11 mouse cellular contexts compared by ENCODE assay signal in genomic region chr19:27599639-27600308, GRCm38 (mm10).
DNase-seq lines count a peak whose midpoint lies in the region; ATAC-seq and TF ChIP-seq lines count a peak whose summit lies in the region.
"Had no signal": no experiment of that assay in that cellular context is flagged by ENCODE, and none has a peak within 500 bp of the region (broad histone marks: within the 10 kb centered on the region; RNA-seq: fewer than 3 reads in every experiment).

No protein-coding gene starts in this region.

- no peak overlapping the region for H3K4me2 ChIP-seq in limb, embryonic 14.5 days (replicated peaks; ENCODE audit: low read depth, low read length, severe bottlenecking)

- no peak for TF ChIP-seq EP300 in ES-Bruce4 (IDR thresholded peaks at IDR 0.05; ENCODE audit: insufficient read depth, low read depth, low read length)

- H3K27ac ChIP-seq in ES-Bruce4 (ENCODE audit: insufficient read depth, low read length) = peak overlapping the region; percentile 49
- no peak overlapping the region for H3K27ac ChIP-seq in limb, embryonic 14.5 days (replicated peaks; ENCODE audit: low read depth, low read length)
- no peak overlapping the region for H3K27ac ChIP-seq in kidney, adult 2 months (ENCODE audit: insufficient read depth, low read depth, low read length)
- H3K27ac ChIP-seq: heart, embryonic 10.5 days; kidney, postnatal 0 days had no signal

- no peak for ATAC-seq in limb, embryonic 14.5 days (ENCODE audit: low FRiP score, low read depth)
- ATAC-seq: lung, postnatal 0 days had no signal

- TF ChIP-seq CTCF in ES-Bruce4 (IDR thresholded peaks at IDR 0.05; ENCODE audit: low read depth, low read length) = no peak
- TF ChIP-seq CTCF in kidney, adult 2 months (conservative IDR thresholded peaks at IDR 0.05; ENCODE audit: insufficient read depth, insufficient read length, low read depth, low read length) = no peak

- 42% methylated on average over 10 of the region's 10 CpGs for WGBS in limb, embryonic 14.5 days
- WGBS in kidney, adult 2 months = 57% methylated on average over 10 of the region's 10 CpGs

- no peak for TF ChIP-seq POLR2A in ES-Bruce4 (IDR thresholded peaks at IDR 0.05; ENCODE audit: insufficient read depth, low read length)
- no peak for TF ChIP-seq POLR2A in limb, embryonic 14.5 days (IDR thresholded peaks at IDR 0.05; ENCODE audit: borderline replicate concordance, extremely low read depth, insufficient read depth, insufficient read length)
- no peak for TF ChIP-seq POLR2A in kidney, adult 2 months (IDR thresholded peaks at IDR 0.05; ENCODE audit: low read depth, low read length)

- no peaks in the 10 kb centered on the region for H3K36me3 ChIP-seq in ES-Bruce4 (ENCODE audit: control insufficient read depth, insufficient read depth, low read length, poor library complexity, severe bottlenecking)
- no peaks in the 10 kb centered on the region for H3K36me3 ChIP-seq in limb, embryonic 14.5 days (ENCODE audit: control insufficient read depth, insufficient read depth, low read length)
- H3K36me3 ChIP-seq in kidney, adult 2 months (ENCODE audit: control insufficient read depth, insufficient read depth, low read length) = no peaks in the 10 kb centered on the region
- H3K36me3 ChIP-seq: heart, embryonic 10.5 days had no signal

- DNase-seq in Muller cell, postnatal 12 days (ENCODE audit: inconsistent ontology term) = peak; percentile 16
- DNase-seq in frontal cortex, postnatal 36 days (ENCODE audit: low spot score in 2 of 2) = peak; percentile 31 to 54
- peak; percentile 51 for DNase-seq in limb, embryonic 14.5 days (ENCODE audit: low spot score)
- DNase-seq in liver = no peak
- DNase-seq in lung, postnatal 36 days = no peak
- DNase-seq in kidney, adult 2 months = no peak
- DNase-seq: thymus, postnatal 4 days had no signal

- H3K9me3 ChIP-seq in ES-Bruce4 (replicated peaks; ENCODE audit: control insufficient read depth, insufficient read depth, low read length, poor library complexity, severe bottlenecking) = no peaks in the 10 kb centered on the region
- H3K9me3 ChIP-seq in limb, embryonic 14.5 days (ENCODE audit: control insufficient read depth, low read length) = no peaks in the 10 kb centered on the region
- H3K9me3 ChIP-seq: heart, embryonic 10.5 days had no signal

- no peak overlapping the region for H3K9ac ChIP-seq in ES-Bruce4 (ENCODE audit: low read depth, poor library complexity, severe bottlenecking)
- H3K9ac ChIP-seq in limb, embryonic 14.5 days (ENCODE audit: low read depth, low read length, severe bottlenecking) = no peak overlapping the region

- H3K4me1 ChIP-seq in ES-Bruce4 (ENCODE audit: control insufficient read depth, insufficient read depth, low read length) = peaks cover 4% of the 10 kb centered on the region
- H3K4me1 ChIP-seq in limb, embryonic 14.5 days (ENCODE audit: control insufficient read depth, insufficient read depth, low read length) = 0 out of 2 replicates have a peak, but pooled peaks cover 3% of the 10 kb centered on the region
- H3K4me1 ChIP-seq in kidney, adult 2 months (ENCODE audit: control insufficient read depth, insufficient read depth, low read length) = no peaks in the 10 kb centered on the region

- H3K27me3 ChIP-seq in ES-Bruce4 (ENCODE audit: control insufficient read depth, insufficient read depth, low read length, poor library complexity, severe bottlenecking) = no peaks in the 10 kb centered on the region
- no peaks in the 10 kb centered on the region for H3K27me3 ChIP-seq in limb, embryonic 14.5 days (ENCODE audit: control insufficient read depth, insufficient read depth, low read length)
- no peaks in the 10 kb centered on the region for H3K27me3 ChIP-seq in kidney, adult 2 months (replicated peaks; ENCODE audit: control insufficient read depth, insufficient read depth, low read length)

- peak overlapping the region; percentile 9; the same call in 1 of the 2 replicates for H3K4me3 ChIP-seq in ES-Bruce4 (ENCODE audit: low read depth, low read length)
- no peak overlapping the region for H3K4me3 ChIP-seq in limb, embryonic 14.5 days (replicated peaks; ENCODE audit: low read length)
- H3K4me3 ChIP-seq in kidney, adult 2 months (ENCODE audit: insufficient read depth, low read depth, low read length) = no peak overlapping the region
- H3K4me3 ChIP-seq: heart, embryonic 10.5 days had no signal

Comparison
In these comparisons a context has a peak if more than half of its experiments do, and no peak if none do; other contexts are left out.
1. DNase-seq: peak in Muller cell, postnatal 12 days (single experiment), frontal cortex, postnatal 36 days (2 of 2) and limb, embryonic 14.5 days (single experiment); none in liver (single experiment), lung, postnatal 36 days (single experiment) and kidney, adult 2 months (single experiment).